Mouse (Mus musculus) lung, postnatal 0 days (tissue): ENCODE data around the gene Pcyox1. TPM values are rescaled to one million over a fixed set of nuclear protein-coding genes. Genes with fewer than 3 reads are reported as not detected.

Source experiments
- ATAC-seq: fragments of 200-750 bp; cut with Nextera tagmentation; 2 replicates; pipeline ENCODE4 v1.8.0; 2017; ENCODE audit warnings: moderate library complexity
- DNase-seq: peaks from one replicate; pipeline ENCODE4 v3.0.0-alpha.2; 2016; ENCODE audit warnings: low spot score
- H3K27ac ChIP-seq: fragments of 300-500 bp; sonication (generic); 2 replicates; pipeline ENCODE4 v1.5.1; 2014; ENCODE audit warnings: antibody characterized with exemption, mild to moderate bottlenecking, low read length, mixed read lengths
- H3K27me3 ChIP-seq: fragments of 300-500 bp; sonication (generic); replicated peaks from 2 replicates; pipeline ENCODE4 v1.6.1; 2014; ENCODE audit warnings: low read length, mixed read lengths; ENCODE audit not compliant: insufficient read depth
- H3K36me3 ChIP-seq: fragments of 300-500 bp; sonication (generic); 2 replicates; pipeline ENCODE4 v1.6.1; 2014; ENCODE audit warnings: low read length, mixed read lengths; ENCODE audit not compliant: insufficient read depth
- H3K4me1 ChIP-seq: fragments of 300-500 bp; sonication (generic); 2 replicates; pipeline ENCODE4 v1.6.1; 2014; ENCODE audit warnings: antibody characterized with exemption, low read depth, low read length, mixed read lengths; ENCODE audit not compliant: insufficient read depth
- H3K4me2 ChIP-seq: fragments of 300-500 bp; sonication (generic); replicated peaks from 2 replicates; pipeline ENCODE4 v1.6.1; 2014; ENCODE audit warnings: low read depth, mild to moderate bottlenecking, low read length, moderate library complexity, mixed read lengths
- H3K4me3 ChIP-seq: fragments of 300-500 bp; sonication (generic); 2 replicates; pipeline ENCODE4 v1.5.1; 2014; ENCODE audit warnings: low read depth, low read length
- H3K9ac ChIP-seq: fragments of 300-500 bp; sonication (generic); replicated peaks from 2 replicates; pipeline ENCODE4 v1.6.1; 2014; ENCODE audit warnings: low read depth, mild to moderate bottlenecking
- H3K9me3 ChIP-seq: fragments of 300-500 bp; sonication (generic); 2 replicates; pipeline ENCODE4 v1.6.1; 2016; ENCODE audit warnings: low read length, mixed read lengths
- CTCF ChIP-seq: IDR thresholded peaks from 2 replicates; pipeline ENCODE4 v1.5.1; 2016; ENCODE audit warnings: antibody characterized with exemption, mild to moderate bottlenecking
- EP300 ChIP-seq: IDR thresholded peaks from 2 replicates; pipeline ENCODE4 v1.6.1; 2016; ENCODE audit warnings: antibody characterized with exemption, mild to moderate bottlenecking, control low read depth
- WGBS: fragments of 180-500 bp; shearing (Covaris S2); extraction: QIAGEN DNeasy Blood & Tissue Kit; methylation state at CpG from one replicate; pipeline ENCODE4 v1.1.7; 2014; 5-methylcytosine and 5-hydroxymethylcytosine counted together
- polyA plus RNA-seq: library from polyadenylated mRNA; unstranded; fragments of >200 nt; fragmentation: Nextera tagmentation; extraction: Ambion mirVana; gene quantifications from 2 replicates; pipeline ENCODE4 v1.2.1, GENCODE M21; 2015

The Pcyox1 gene
- polyA plus RNA-seq, 1 experiment from 2014 or later = 54.2 TPM

DNA sequence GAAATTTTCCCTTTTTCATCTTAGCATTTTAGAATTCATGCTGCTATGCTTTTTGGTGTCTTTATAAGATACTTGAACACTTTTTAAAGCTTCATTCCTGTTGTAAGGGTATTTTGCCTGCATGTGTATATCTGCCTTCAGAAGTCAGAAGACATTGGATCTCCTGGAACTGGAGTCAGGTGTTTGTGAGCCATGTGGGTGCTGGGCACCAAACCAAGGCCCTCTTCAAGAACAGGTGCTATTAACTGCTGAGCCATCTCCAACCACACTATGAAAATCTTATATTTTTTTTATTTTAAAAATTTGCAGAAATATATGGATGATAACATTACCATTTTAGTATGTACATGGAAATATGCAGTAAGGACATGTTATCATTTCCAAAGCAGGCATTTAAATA lies 9.4 kb upstream of the Pcyox1 start:
- no peak for DNase-seq
- Histone ChIP-seq H3K4me1 (no peaks in the 10 kb centered on the region), H3K4me3 (no peak overlapping the region), H3K4me2 (no peak overlapping the region), H3K36me3 (no peaks in the 10 kb centered on the region), H3K9me3 (no peaks in the 10 kb centered on the region), H3K9ac (no peak overlapping the region), H3K27me3 (no peaks in the 10 kb centered on the region), H3K27ac (no peak overlapping the region)
- ATAC-seq = no peak
- TF ChIP-seq EP300 (no peak), CTCF (no peak)

DNA sequence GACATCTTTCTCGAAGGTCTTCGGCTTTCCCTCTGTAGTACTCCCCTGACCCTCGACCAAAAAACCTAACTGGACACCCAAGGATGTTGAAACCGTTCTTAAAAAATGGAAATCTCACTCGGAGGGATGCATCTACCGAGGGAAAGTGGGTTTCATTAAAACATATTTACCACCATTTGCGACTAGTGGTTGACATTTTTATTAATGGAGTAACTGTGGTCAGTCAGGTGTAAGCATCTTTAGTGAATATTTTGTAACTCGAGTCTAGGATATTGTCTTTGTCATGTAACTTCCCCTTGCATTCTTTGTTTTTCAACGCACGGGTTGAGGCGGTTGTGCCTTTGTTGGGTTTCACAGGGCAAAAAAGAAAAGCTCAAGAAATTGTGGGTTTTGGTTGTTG lies 8.0 kb upstream of the Pcyox1 start:
- TF ChIP-seq CTCF (no peak), EP300 (no peak)
- Histone ChIP-seq H3K36me3 (no peaks in the 10 kb centered on the region), H3K27ac (peak overlapping the region; percentile 99), H3K4me3 (peak overlapping the region; percentile 85), H3K9me3 (no peaks in the 10 kb centered on the region), H3K4me2 (peak overlapping the region; percentile 59), H3K27me3 (no peaks in the 10 kb centered on the region), H3K4me1 (no peaks in the 10 kb centered on the region), H3K9ac (peak overlapping the region; percentile 94)
- under 1% methylated on average over 11 of the region's 11 CpGs for whole genome bisulfite sequencing
- no peak for ATAC-seq
- peak; percentile 28 for DNase-seq

DNA sequence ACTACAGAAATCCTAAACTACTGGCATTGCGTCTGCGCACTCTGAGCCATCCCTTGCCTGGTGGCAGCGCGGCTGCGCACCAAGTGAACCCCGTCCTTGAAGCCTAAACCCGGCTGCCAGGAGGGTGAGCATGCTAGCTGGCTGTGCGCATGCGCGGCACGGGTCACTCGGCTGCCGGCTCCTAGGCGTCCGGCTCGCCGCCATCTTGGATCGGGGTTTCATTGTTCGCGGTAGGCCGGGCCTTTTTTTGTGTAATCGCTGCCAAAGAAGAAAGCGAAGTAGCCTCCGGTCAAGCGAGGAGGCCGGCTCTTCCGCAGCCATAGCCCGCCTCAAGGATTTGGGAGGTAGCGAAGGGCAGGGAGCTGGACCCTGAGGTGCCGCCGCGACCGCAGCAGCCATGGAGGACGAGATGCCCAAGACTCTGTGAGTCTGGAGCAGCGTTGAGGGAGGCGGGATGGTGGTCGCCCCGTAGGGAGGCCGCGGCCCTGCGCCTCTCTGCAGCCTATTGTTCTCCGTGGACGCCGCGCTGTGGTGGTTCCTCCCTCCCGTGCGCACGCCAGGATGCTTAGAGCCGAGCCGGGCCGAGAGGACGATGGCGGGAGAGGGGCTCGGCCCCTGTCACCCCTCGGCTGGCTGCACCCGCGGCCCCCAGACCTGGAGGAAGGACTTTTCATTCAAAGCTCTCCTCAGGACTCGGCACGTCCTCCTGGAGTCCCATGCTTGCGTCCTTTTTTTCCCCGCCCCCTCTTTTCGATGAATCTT lies 7.3 kb upstream of the Pcyox1 start, which contains the start of gene Tia1:
Gene Tia1, plus strand, starts transcription at position 120 of the 762 bp plus-strand sequence.
- TF ChIP-seq EP300 (no peak), CTCF (no peak)
- ATAC-seq = peak; percentile 97
- WGBS = under 1% methylated on average over 53 of the region's 62 CpGs

DNA sequence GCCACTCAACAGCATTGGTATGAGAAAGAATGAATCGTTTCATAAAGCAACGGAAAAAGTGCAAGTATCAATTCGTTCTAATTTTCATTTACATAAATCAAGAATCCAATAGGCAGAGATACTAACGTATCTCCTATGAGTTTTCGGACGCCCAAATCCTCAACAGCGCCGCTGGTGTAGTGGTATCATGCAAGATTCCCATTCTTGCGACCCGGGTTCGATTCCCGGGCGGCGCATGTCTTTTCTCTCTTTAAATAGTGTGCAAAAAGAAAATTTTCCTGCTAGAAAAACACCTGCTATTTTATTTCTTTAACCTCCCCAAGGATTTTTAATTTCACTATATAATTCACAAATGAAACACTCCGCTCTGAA lies 6.8 kb upstream of the Pcyox1 start:
- peak overlapping the region; percentile 85 for H3K4me3 ChIP-seq
- TF ChIP-seq CTCF = peak; percentile 18; the same call in 1 of the 2 replicates
- no peak for TF ChIP-seq EP300
- peak overlapping the region; percentile 59 for H3K4me2 ChIP-seq
- no peaks in the 10 kb centered on the region for H3K4me1 ChIP-seq
- peak overlapping the region; percentile 99; the same call in 1 of the 2 replicates for H3K27ac ChIP-seq
- DNase-seq (no peak), ATAC-seq (peak; percentile 66)
- no peaks in the 10 kb centered on the region for H3K36me3 ChIP-seq
- 1% methylated on average over 15 of the region's 15 CpGs for WGBS
- H3K27me3 ChIP-seq = no peaks in the 10 kb centered on the region
- H3K9ac ChIP-seq = peak overlapping the region; percentile 94; the same call in 1 of the 2 replicates
- no peaks in the 10 kb centered on the region for H3K9me3 ChIP-seq

More for the DNA sequence above, 7.3 kb upstream of the Pcyox1 start, which contains the start of gene Tia1:
- Histone ChIP-seq H3K27me3 (no peaks in the 10 kb centered on the region), H3K9me3 (no peaks in the 10 kb centered on the region), H3K27ac (peak within 1 kb of the TSS; percentile 99), H3K36me3 (no peaks in the 10 kb centered on the region), H3K4me2 (peak within 1 kb of the TSS; percentile 59), H3K4me1 (no peaks in the 10 kb centered on the region), H3K4me3 (peak within 1 kb of the TSS; percentile 85), H3K9ac (peak within 1 kb of the TSS; percentile 94)
- DNase-seq = peak; percentile 100

DNA sequence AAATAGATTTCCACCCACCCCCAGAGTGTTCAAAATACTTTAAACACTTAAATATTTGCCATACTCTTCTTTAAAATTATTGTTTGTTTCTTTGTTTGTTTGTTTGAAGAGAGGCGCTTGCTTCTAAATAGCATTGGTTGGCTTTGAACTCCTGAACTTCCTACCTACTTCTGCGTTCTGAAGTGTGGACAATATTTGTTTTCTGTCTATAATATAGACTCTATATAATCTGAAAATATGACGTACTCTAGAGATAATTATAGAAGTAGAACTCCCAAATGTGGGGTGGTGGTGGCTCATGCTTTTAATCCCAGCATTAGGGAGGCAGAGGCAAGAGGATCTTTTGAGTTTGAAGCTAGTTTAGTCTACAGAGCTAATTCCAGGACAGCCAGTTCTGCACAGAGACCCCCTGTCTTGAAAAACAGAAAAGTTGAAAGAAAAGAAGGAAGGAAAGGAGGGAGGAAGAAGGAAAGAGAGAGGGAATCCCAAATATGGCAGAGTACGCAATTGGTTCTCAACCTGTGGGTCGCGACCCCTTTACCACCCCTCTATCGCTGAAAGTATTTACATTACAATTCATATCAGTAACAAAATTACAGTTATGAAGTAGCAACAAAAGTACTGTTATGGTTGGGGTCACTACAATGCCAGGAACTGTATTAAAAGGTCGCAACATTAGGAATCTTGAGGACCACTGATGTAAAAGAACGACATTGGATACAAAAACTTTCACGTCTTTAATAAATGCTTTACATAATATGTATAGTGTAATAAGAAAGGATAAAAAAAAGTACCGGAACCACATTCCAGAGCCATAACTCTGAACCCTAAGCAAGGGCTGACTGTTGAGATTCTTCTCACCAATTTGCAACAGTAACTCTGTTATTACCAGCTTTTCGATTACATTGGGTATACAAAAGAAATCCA lies 6.0 kb upstream of the Pcyox1 start:
- 27% methylated on average over 12 of the region's 12 CpGs for WGBS
- H3K9me3 ChIP-seq = no peaks in the 10 kb centered on the region
- ATAC-seq (no peak), DNase-seq (no peak)
- H3K36me3 ChIP-seq = no peaks in the 10 kb centered on the region
- H3K4me3 ChIP-seq = peak overlapping the region; percentile 85
- no peaks in the 10 kb centered on the region for H3K4me1 ChIP-seq
- no peak overlapping the region for H3K9ac ChIP-seq
- H3K4me2 ChIP-seq = peak overlapping the region; percentile 59
- H3K27me3 ChIP-seq = no peaks in the 10 kb centered on the region
- no peak overlapping the region for H3K27ac ChIP-seq
- TF ChIP-seq CTCF = no peak
- TF ChIP-seq EP300 = no peak

DNA sequence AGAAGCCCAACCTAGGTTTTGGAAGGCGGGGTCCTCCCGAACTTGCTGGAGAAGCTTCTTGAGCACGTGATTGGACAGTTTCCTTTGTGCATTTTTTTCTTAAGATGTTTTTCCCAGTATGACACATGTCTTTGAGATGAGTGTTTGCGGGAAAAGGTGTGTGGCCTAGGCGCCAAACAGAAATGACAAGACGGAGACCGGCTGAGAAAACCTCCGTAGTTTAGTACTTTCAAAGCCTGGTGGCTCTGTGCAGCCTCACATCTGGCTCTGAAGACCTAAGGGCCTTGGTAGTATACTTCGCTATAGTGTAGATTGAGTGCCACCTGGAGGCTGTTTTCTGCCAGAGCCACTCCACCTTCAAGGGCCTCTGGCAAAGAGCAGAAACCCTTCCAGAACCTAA lies 4.0 kb upstream of the Pcyox1 start:
- WGBS = 3% methylated on average over 9 of the region's 9 CpGs
- Histone ChIP-seq H3K9me3 (no peaks in the 10 kb centered on the region), H3K4me2 (peak overlapping the region; percentile 40), H3K36me3 (no peaks in the 10 kb centered on the region), H3K9ac (no peak overlapping the region), H3K4me3 (no peak overlapping the region), H3K27ac (no peak overlapping the region), H3K27me3 (no peaks in the 10 kb centered on the region), H3K4me1 (peaks cover 11% of the 10 kb centered on the region; the same call in 1 of the 2 replicates)
- DNase-seq = peak; percentile 91
- ATAC-seq = peak; percentile 30
- TF ChIP-seq EP300 (no peak), CTCF (peak; percentile 80)
